Mouse (Mus musculus): Measurements from ENCODE around the gene Polr2l.

DNA sequence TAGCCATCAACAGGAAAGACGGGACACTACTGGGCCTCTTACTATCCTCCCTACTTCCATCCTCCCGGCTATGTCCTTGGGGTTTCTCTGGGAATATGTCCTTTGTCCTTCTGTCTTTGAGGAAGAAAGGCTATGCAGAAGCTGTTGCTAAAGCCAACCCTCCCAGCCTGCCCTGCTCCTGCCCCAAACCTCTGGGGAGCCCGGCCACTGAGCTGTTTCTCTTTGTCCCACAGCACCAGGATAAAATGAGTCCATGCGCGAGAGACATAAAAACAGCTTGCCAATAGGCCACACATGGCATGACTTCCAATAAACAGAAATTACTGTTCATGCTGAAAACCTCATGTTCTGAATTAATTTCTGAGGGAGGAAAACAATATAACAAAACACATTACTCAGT is 43.4 kb upstream of the Polr2l start:
- TF ChIP-seq CTCF (conservative IDR thresholded peaks at IDR 0.05; ENCODE audit: low read length) (no peak), NANOG (IDR thresholded peaks at IDR 0.05; ENCODE audit: borderline replicate concordance, low read length) (no peak)
